Mouse (Mus musculus): Measurements from ENCODE around the gene Entpd1. TPM values are rescaled to one million over a fixed set of nuclear protein-coding genes. Genes with fewer than 3 reads are reported as not detected.
A peak's percentile ranks its signal among the peaks of the same experiment; 100 is the strongest.
"Not testable (repeated sequence)": the region's sequence is repeated elsewhere in the genome, so short reads cannot be mapped to it uniquely, and the experiment has no call there.

Entpd1 gene
- polyA plus RNA-seq, 1 experiment = 11.2 TPM

DNA sequence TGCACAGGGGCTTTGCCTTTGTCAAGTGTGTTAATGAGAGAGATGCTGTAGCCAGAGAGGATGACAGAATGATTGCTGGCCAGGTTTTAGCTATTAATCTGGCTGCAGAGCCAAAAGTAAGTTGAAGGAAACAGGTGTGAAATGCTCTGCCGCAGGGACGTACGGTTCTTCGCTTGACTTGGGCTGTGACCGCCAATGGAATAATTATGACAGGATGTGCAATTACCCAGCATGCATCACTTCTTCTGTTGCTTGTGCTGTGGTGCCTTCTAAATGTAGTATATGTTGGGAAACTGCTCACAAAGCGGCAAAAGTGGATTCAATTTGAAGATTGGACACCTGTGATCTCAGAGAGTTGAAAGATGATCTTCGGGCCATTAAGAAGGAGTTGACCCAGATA, 3.9 kb downstream of the Entpd1 start:
- 21% methylated on average over 7 of the region's 7 CpGs for WGBS
- Histone ChIP-seq H3K4me1 (replicated peaks; ENCODE audit: control insufficient read depth, insufficient read depth, low read length) (peaks cover 7% of the 10 kb centered on the region), H3K36me3 (ENCODE audit: control insufficient read depth, insufficient read depth, low read length) (no peaks in the 10 kb centered on the region), H3K27ac (ENCODE audit: control insufficient read depth, insufficient read depth, low read length) (no peak overlapping the region), H3K4me3 (ENCODE audit: control insufficient read depth, insufficient read depth, low read length) (no peak overlapping the region), H3K27me3 (ENCODE audit: control insufficient read depth, insufficient read depth, low read length) (no peaks in the 10 kb centered on the region)
- peak; percentile 14 for DNase-seq
- TF ChIP-seq CTCF (IDR thresholded peaks at IDR 0.05; ENCODE audit: borderline replicate concordance, control insufficient read depth, extremely low read depth, insufficient read depth, low read length, poor library complexity) (no peak), POLR2A (IDR thresholded peaks at IDR 0.05; ENCODE audit: control insufficient read depth, extremely low read depth, insufficient read depth, low read length, poor library complexity) (no peak)

- H3K36me3 ChIP-seq (ENCODE audit: control insufficient read depth, insufficient read depth, low read length); H3K4me3 ChIP-seq (ENCODE audit: control insufficient read depth, insufficient read depth, low read length); H3K27ac ChIP-seq (ENCODE audit: control insufficient read depth, insufficient read depth, low read length); H3K4me1 ChIP-seq (replicated peaks; ENCODE audit: control insufficient read depth, insufficient read depth, low read length); DNase-seq; H3K27me3 ChIP-seq (ENCODE audit: control insufficient read depth, insufficient read depth, low read length): not testable (repeated sequence)
- 98% methylated on average over 16 of the region's 26 CpGs for WGBS
These were observed 9.4 kb downstream of the Entpd1 start for GRCm38 (mm10) chr19:40621616-40622015.

GRCm38 (mm10) chr19:40625935-40626334, 13.8 kb downstream of the Entpd1 start:
- H3K27me3 ChIP-seq (ENCODE audit: control insufficient read depth, insufficient read depth, low read length) = no peaks in the 10 kb centered on the region
- no peaks in the 10 kb centered on the region; the same call in 1 of the 2 replicates for H3K4me1 ChIP-seq (replicated peaks; ENCODE audit: control insufficient read depth, insufficient read depth, low read length)
- no peak overlapping the region for H3K27ac ChIP-seq (ENCODE audit: control insufficient read depth, insufficient read depth, low read length)
- H3K36me3 ChIP-seq (ENCODE audit: control insufficient read depth, insufficient read depth, low read length) = no peaks in the 10 kb centered on the region
- no peak for DNase-seq
- TF ChIP-seq CTCF (IDR thresholded peaks at IDR 0.05; ENCODE audit: borderline replicate concordance, control insufficient read depth, extremely low read depth, insufficient read depth, low read length, poor library complexity) (no peak), POLR2A (IDR thresholded peaks at IDR 0.05; ENCODE audit: control insufficient read depth, extremely low read depth, insufficient read depth, low read length, poor library complexity) (no peak)
- no peak overlapping the region for H3K4me3 ChIP-seq (ENCODE audit: control insufficient read depth, insufficient read depth, low read length)
- WGBS = 72% methylated on average over 12 of the region's 12 CpGs

GRCm38 (mm10) chr19:40628950-40629349, 16.8 kb downstream of the Entpd1 start:
- H3K27me3 ChIP-seq (ENCODE audit: control insufficient read depth, insufficient read depth, low read length) = no peaks in the 10 kb centered on the region
- TF ChIP-seq POLR2A (IDR thresholded peaks at IDR 0.05; ENCODE audit: control insufficient read depth, extremely low read depth, insufficient read depth, low read length, poor library complexity) = no peak
- TF ChIP-seq CTCF (IDR thresholded peaks at IDR 0.05; ENCODE audit: borderline replicate concordance, control insufficient read depth, extremely low read depth, insufficient read depth, low read length, poor library complexity) = no peak
- DNase-seq = no peak

GRCm38 (mm10) chr19:40630096-40630495, 17.9 kb downstream of the Entpd1 start:
- DNase-seq = no peak
- H3K4me3 ChIP-seq (ENCODE audit: control insufficient read depth, insufficient read depth, low read length) = no peak overlapping the region

More at GRCm38 (mm10) chr19:40628950-40629349, 16.8 kb downstream of the Entpd1 start:
- Histone ChIP-seq H3K4me1 (replicated peaks; ENCODE audit: control insufficient read depth, insufficient read depth, low read length) (no peaks in the 10 kb centered on the region; the same call in 1 of the 2 replicates), H3K4me3 (ENCODE audit: control insufficient read depth, insufficient read depth, low read length) (no peak overlapping the region), H3K36me3 (ENCODE audit: control insufficient read depth, insufficient read depth, low read length) (no peaks in the 10 kb centered on the region), H3K27ac (ENCODE audit: control insufficient read depth, insufficient read depth, low read length) (no peak overlapping the region)

DNA sequence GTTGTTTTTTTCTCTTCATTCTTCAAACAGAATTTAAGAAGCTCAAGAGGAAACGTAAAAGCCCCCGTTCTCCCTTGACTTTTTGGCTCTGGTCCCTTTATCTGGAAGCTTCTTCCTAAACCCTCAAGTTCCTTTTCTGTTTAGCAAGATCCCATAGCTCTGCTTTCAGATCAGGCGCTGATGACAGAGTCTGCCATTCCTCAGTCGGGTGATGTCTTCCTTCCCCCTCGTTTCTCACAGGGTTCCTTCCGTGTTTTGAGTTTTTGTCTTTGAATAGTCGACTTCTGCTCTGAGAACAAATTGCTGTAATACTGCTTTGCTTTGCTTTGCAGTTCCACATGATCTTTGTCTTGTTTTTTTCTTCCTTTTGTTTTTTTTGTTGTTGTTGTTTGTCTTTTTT, 18.4 kb downstream of the Entpd1 start:
- no peak for DNase-seq
- WGBS = 27% methylated on average over 7 of the region's 7 CpGs

More at GRCm38 (mm10) chr19:40630096-40630495, 17.9 kb downstream of the Entpd1 start:
- H3K4me1 ChIP-seq (replicated peaks; ENCODE audit: control insufficient read depth, insufficient read depth, low read length) = no peaks in the 10 kb centered on the region; the same call in 1 of the 2 replicates
- no peak for TF ChIP-seq CTCF (IDR thresholded peaks at IDR 0.05; ENCODE audit: borderline replicate concordance, control insufficient read depth, extremely low read depth, insufficient read depth, low read length, poor library complexity)
- TF ChIP-seq POLR2A (IDR thresholded peaks at IDR 0.05; ENCODE audit: control insufficient read depth, extremely low read depth, insufficient read depth, low read length, poor library complexity) = no peak
- WGBS = 87% methylated on average over 3 of the region's 3 CpGs
- no peaks in the 10 kb centered on the region for H3K27me3 ChIP-seq (ENCODE audit: control insufficient read depth, insufficient read depth, low read length)
- no peak overlapping the region for H3K27ac ChIP-seq (ENCODE audit: control insufficient read depth, insufficient read depth, low read length)
- no peaks in the 10 kb centered on the region for H3K36me3 ChIP-seq (ENCODE audit: control insufficient read depth, insufficient read depth, low read length)

GRCm38 (mm10) chr19:40632193-40632592, 20.0 kb downstream of the Entpd1 start:
- Histone ChIP-seq H3K36me3 (ENCODE audit: control insufficient read depth, insufficient read depth, low read length) (no peaks in the 10 kb centered on the region), H3K27ac (ENCODE audit: control insufficient read depth, insufficient read depth, low read length) (no peak overlapping the region), H3K4me1 (replicated peaks; ENCODE audit: control insufficient read depth, insufficient read depth, low read length) (no peaks in the 10 kb centered on the region; the same call in 1 of the 2 replicates), H3K4me3 (ENCODE audit: control insufficient read depth, insufficient read depth, low read length) (no peak overlapping the region), H3K27me3 (ENCODE audit: control insufficient read depth, insufficient read depth, low read length) (no peaks in the 10 kb centered on the region)
- DNase-seq = no peak
- WGBS = 96% methylated on average over 3 of the region's 3 CpGs
- TF ChIP-seq POLR2A (IDR thresholded peaks at IDR 0.05; ENCODE audit: control insufficient read depth, extremely low read depth, insufficient read depth, low read length, poor library complexity) (no peak), CTCF (IDR thresholded peaks at IDR 0.05; ENCODE audit: borderline replicate concordance, control insufficient read depth, extremely low read depth, insufficient read depth, low read length, poor library complexity) (no peak)

More for the DNA sequence above, 18.4 kb downstream of the Entpd1 start:
- Histone ChIP-seq H3K27me3 (ENCODE audit: control insufficient read depth, insufficient read depth, low read length) (no peaks in the 10 kb centered on the region), H3K4me3 (ENCODE audit: control insufficient read depth, insufficient read depth, low read length) (no peak overlapping the region), H3K27ac (ENCODE audit: control insufficient read depth, insufficient read depth, low read length) (no peak overlapping the region), H3K4me1 (replicated peaks; ENCODE audit: control insufficient read depth, insufficient read depth, low read length) (no peaks in the 10 kb centered on the region; the same call in 1 of the 2 replicates), H3K36me3 (ENCODE audit: control insufficient read depth, insufficient read depth, low read length) (no peaks in the 10 kb centered on the region)
- no peak for TF ChIP-seq POLR2A (IDR thresholded peaks at IDR 0.05; ENCODE audit: control insufficient read depth, extremely low read depth, insufficient read depth, low read length, poor library complexity)
